Mouse (Mus musculus) layer of hippocampus, adult 8-10 months (tissue): Measurements from ENCODE around the gene Smtn. TPM values are rescaled to one million over a fixed set of nuclear protein-coding genes. Genes with fewer than 3 reads are reported as not detected.
A peak's percentile ranks its signal among the peaks of the same experiment; 100 is the strongest.

Source experiments
- DNase-seq, 2 experiments: peaks; one replicate each; pipeline ENCODE4 v3.0.0; 2022; ENCODE audit warnings: low spot score in 2 of 2
- total RNA-seq, 4 experiments: library from RNA; stranded (reverse); gene quantifications; 2 replicates each; pipeline ENCODE4 v1.2.4; 2022

The Smtn gene
- total RNA-seq, 4 experiments from 2014 or later, result 6.4 to 12.1 (median 8.3) TPM

GRCm38 (mm10) chr11:3510321-3510720 lies 30.1 kb downstream of the Smtn start:
- DNase-seq, result no peak

GRCm38 (mm10) chr11:3509181-3510085 lies 31.0 kb downstream of the Smtn start:
- no peak for DNase-seq

- no peak for DNase-seq
Observed at GRCm38 (mm10) chr11:3508226-3508625, 32.2 kb downstream of the Smtn start.

- DNase-seq, result no peak
Observed at GRCm38 (mm10) chr11:3503755-3504693, 36.4 kb downstream of the Smtn start.

- DNase-seq, result no peak
Observed at GRCm38 (mm10) chr11:3502459-3503072, 37.8 kb downstream of the Smtn start.

GRCm38 (mm10) chr11:3502057-3502456 lies 38.4 kb downstream of the Smtn start:
- no peak for DNase-seq

- DNase-seq, result no peak
Observed at GRCm38 (mm10) chr11:3497296-3497695, 43.1 kb downstream of the Smtn start.

- DNase-seq, result no peak
Observed at GRCm38 (mm10) chr11:3496756-3497155, 43.7 kb downstream of the Smtn start.

- no peak for DNase-seq
Observed at GRCm38 (mm10) chr11:3495496-3495895, 44.9 kb downstream of the Smtn start.

- DNase-seq, result no peak
Observed at GRCm38 (mm10) chr11:3494857-3495256, 45.6 kb downstream of the Smtn start.

GRCm38 (mm10) chr11:3492748-3493147 lies 47.7 kb downstream of the Smtn start:
- DNase-seq, result no peak

GRCm38 (mm10) chr11:3489036-3489435 lies 51.4 kb downstream of the Smtn start:
- DNase-seq, result no peak

GRCm38 (mm10) chr11:3487952-3488570 lies 52.4 kb downstream of the Smtn start, which contains the start of gene Pla2g3:
Gene Pla2g3 (plus strand): TSS chr11:3488284.
- DNase-seq, result no peak

GRCm38 (mm10) chr11:3486349-3486748 lies 54.1 kb downstream of the Smtn start:
- DNase-seq, result no peak

GRCm38 (mm10) chr11:3483980-3484642 lies 56.3 kb downstream of the Smtn start:
- peak; percentile 63 to 67 for DNase-seq

GRCm38 (mm10) chr11:3475489-3475888 lies 64.9 kb downstream of the Smtn start:
- DNase-seq, result no peak

GRCm38 (mm10) chr11:3474480-3475115 lies 65.8 kb downstream of the Smtn start:
- DNase-seq, result no peak

GRCm38 (mm10) chr11:3472484-3472883 lies 67.9 kb downstream of the Smtn start:
- DNase-seq, result peak; percentile 69 to 88

GRCm38 (mm10) chr11:3471448-3471850 lies 69.0 kb downstream of the Smtn start:
- no peak for DNase-seq
